Mouse (Mus musculus) thymus, postnatal 10 days (tissue): Measurements from ENCODE around the gene Pm20d1.
A peak's percentile ranks its signal among the peaks of the same experiment; 100 is the strongest.

Source experiments
- DNase-seq, 2 experiments: peaks; one replicate each; pipeline ENCODE4 v3.0.0; 2021; ENCODE audit warnings: low spot score in 2 of 2

Gene Pm20d1

GRCm38 (mm10) chr1:131797202-131797909, at the start of gene Pm20d1:
TSS of gene Pm20d1 (plus strand) at chr1:131797381.
- DNase-seq = no peak

DNA sequence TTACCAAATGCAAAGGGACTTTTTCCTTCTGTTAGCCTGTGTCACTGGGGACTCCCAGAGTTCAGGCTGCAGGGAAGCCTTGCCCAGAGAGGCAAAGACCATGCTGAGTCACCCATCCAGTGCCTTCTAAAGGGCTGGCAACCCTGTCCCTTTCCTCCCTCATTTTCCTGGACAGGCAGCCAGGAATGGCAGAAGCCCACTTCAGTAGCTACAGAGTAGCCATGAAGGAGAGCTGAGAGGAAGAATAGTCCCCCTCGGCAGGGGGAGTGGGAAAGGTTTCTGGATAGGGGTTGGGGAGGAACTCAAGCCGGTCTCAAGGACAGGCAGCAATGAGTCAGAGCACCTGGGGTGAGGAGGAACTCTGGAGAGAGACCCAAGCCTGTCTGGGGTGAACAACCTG, 49.4 kb upstream of the Pm20d1 start:
- no peak for DNase-seq

- DNase-seq = no peak
Measured at GRCm38 (mm10) chr1:131748636-131749035, 48.5 kb upstream of the Pm20d1 start.

DNA sequence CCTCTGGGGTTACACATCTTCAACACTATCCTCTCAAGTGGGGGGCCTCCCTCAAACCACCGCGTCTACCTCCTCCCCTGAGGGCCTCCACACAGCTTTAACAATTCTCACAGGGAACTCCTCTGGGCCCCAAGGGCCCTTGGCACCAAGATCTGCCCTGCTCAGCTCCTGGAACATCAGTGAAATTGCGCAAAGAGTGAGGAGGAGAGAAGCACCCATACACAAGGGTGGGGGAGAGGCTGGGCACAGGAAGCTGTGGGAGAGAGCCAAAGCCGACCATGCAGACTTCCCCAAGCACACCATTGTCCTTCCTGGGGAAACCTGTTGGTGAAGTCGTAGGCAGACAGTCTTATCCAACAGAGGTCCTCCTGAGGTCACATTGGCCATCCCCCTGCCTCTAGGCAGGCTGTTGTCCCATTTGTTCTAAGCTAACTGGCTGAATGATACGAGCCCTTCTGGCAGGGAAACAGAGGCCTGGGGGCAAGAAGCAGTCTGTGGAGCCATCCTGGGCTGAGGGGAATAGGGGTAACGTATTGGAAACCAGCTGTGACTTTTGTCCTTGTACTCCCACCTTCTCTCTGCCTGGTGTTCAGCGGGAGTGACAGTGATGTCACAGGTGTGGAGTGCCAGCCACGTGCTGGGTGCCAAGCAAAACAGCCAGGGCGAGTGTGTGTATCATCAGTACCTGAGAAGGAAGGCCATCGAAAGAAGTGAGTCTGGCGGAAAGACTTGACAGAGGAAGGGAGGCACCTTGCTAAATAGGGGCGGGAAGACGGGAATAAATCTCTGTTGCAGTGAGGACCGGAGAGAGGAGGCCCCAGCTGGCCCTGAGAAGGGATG, 47.3 kb upstream of the Pm20d1 start:
- no peak for DNase-seq

GRCm38 (mm10) chr1:131751181-131751890, 45.8 kb upstream of the Pm20d1 start:
- no peak for DNase-seq

- DNase-seq = no peak
Measured at GRCm38 (mm10) chr1:131751891-131752311, 45.3 kb upstream of the Pm20d1 start.

DNA sequence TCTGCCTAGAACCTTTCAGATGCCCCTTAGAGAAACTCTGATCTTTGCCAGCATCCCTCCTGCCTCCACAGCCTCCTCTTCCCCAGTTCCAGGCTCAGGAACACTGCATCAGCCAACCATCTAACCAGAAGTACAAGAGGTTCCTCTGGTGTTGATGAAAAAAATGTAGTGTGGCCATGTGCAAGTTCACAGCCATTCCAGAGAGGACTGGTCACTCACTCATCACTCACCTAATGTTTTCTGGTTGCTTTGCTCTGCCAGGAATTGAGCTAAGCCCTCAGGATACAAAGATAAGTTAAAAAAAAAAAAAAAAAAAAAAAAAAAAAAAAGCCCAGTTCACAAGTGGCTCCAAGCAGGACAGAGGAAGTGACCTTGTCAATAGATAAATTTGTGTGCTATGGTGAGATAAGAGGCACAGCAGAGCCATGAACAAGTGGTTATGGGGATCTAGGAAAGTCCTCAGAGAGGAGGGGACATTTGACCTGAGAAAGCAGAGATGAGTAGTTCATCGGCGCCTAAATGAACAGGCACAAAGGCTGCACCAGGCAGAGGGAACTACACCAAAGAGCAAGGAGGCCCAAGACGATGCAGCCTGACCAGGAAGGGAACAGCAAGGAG, 42.9 kb upstream of the Pm20d1 start:
- DNase-seq = no peak

- no peak for DNase-seq
Measured at GRCm38 (mm10) chr1:131754916-131755315, 42.3 kb upstream of the Pm20d1 start.

- no peak for DNase-seq
Measured at GRCm38 (mm10) chr1:131757211-131757610, 40.0 kb upstream of the Pm20d1 start.

DNA sequence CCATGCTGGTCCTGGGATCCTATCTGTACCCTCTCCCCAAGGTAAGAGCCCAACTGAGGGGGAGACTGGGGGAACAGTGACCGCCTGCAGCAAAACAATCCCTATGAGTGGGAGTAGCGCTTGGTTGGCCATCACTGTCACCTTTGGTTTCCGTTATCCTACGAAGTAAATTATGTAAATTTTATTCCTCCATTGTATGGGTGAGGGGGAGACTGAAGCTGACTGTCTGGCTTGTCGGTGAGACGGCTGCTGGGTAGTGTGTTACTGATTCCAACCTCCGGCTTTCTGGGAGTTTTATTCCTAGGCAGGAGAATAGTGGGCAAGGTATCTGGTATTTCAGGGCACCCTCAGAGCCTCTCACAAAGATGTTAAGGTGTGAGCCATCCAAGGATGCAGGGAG, 38.4 kb upstream of the Pm20d1 start:
- no peak for DNase-seq

DNA sequence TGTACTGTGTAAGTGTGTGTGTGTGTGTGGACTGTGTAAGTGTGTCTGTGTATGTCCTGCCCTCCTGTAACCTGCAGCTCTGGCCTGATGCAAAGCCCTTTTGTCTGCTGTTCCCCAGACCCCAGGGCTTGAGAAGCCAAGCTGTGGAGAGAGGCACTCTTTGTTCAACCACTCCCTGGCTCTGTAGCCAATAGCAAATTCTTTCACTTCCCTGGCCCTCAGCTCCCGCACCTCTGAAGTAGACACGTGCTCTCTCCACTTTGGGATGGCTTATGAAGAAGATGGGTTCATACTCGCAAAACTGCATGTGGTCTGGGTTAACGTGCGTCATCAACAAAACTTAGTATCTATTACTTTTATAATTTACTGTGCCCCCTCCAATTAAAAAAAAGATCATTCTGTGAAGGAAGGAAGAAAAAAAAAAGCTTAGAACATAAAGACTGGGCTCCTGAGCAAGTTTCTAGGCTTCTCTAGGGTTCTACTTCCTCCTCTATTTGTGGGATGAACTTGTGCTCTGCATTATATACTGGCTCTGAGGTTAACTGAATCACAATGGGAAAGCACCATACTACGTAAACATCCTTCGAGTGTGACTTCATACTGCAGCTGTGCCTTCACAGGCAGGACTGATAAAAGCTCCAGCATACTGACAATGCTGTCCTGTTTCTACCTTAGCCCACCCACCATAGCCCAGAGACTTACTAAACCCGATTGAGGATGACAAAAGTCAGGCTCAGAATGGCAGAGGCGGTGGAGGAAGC, 37.3 kb upstream of the Pm20d1 start:
- DNase-seq = no peak

DNA sequence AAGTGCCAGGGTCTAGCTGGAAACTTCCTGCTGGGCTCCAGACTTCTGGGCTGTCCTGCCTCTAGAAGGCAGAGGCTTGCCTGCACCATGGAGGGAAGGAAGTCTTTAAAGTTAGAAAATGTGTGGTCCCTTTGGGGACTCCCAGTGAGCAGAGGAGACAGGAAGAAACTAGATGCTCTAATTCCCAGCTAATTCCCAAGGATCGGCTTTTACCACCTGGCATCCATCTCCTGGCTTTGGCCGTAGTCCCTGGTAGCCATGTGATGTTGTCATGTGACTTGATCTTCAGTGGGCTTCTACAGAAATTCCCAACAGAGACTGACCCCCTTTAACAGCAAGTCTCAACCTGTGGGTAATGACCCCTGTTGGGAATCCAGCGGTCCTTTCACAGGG, 36.8 kb upstream of the Pm20d1 start:
- no peak for DNase-seq

DNA sequence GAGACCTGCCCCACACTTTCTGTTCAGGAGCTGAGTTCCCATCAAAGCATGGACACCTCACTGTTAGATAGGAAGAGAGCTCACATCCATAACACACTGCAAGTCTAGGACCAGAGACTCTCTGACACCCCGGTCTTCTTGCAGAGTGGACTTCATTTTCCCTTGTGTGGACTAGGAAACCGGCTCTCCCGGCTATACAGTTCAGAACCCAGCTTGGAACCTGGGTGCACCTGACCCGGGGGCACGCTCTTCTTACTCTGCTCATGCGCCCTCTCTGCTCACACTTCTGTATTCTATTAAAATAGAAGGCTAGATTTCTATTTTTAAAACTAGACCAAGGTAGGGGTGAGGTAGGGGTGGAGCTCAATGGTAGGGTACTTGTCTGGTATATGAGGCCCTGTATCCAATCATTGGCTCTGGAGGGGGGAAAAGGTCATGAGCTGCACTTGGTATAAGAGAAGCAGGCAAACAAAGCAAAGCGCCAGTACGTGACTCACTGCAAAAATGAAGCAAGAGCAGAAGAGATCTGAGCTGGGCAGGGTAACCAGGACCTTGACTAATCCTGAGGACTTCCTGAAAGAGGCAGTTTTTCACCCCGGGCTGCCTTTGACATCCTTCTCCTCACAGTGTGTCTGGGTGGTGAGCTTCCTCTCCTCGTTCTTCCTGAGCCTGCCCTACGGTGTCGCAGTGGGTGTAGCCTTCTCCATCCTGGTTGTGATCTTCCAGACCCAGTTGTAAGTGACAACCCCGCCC, 35.9 kb upstream of the Pm20d1 start:
- DNase-seq = no peak

GRCm38 (mm10) chr1:131763683-131764082, 33.5 kb upstream of the Pm20d1 start:
- no peak for DNase-seq

- no peak for DNase-seq
Measured at GRCm38 (mm10) chr1:131764581-131765338, 32.4 kb upstream of the Pm20d1 start.

DNA sequence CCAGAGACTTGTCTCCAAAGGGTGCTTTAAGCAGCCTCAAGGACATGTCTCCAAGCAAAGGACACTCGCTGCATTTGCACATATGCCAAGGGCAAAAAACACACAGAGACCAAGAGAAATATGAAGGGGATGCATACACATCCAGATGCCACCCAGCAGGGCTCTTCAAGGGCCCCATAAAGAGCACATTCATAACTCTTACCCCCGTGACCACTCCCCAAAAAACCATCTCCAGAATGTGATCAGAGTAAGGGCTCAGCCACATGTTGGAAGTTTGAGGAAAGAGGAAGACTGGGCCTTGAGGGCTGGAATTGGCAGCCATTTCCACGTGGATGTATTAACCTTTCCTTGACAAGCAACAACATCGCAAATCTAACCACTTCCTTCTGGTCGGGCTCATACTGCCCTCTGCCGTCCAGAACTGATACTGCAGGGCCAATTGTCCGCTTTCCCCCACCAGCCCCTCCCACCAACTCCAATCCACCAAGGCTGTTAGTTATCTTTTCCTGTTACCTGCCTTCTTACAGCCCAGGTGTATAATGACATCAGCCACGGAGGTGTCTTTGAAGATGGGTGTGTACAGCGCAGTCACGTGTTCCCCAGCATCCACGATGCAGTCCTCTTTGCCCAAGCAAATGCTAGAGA, 31.7 kb upstream of the Pm20d1 start:
- peak; percentile 59 to 84 for DNase-seq

GRCm38 (mm10) chr1:131769296-131769695, 27.9 kb upstream of the Pm20d1 start:
- no peak for DNase-seq

DNA sequence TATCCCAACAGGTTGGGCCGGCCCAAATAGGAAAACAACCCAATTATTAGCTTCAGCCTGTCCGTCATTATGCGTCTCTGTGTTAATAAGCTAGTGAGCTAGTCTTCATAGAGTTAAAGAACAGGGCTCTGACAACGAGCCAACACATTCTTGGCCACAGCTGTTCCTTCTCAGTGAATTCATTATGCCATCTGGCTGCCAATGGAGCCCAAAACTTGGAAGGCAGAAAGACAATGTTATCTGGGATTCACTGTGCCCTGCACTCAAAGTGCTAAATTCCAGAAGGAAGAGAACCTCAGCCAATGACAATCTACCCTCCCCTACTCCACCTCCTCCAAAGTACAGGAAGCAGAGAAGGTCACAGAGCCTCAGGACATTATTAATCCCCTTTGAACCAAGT, 26.5 kb upstream of the Pm20d1 start:
- no peak for DNase-seq

GRCm38 (mm10) chr1:131771440-131771839, 25.7 kb upstream of the Pm20d1 start:
- DNase-seq = no peak
